Mouse (Mus musculus) mouse trophoblast stem cell (cell line): ENCODE measurements around the gene Zfp131.
"Not testable (repeated sequence)": the region's sequence is repeated elsewhere in the genome, so short reads cannot be mapped to it uniquely, and the experiment has no call there.

ENCODE experiments used
- in situ Hi-C, 2 experiments: fragments of 300-500 bp; cut with MseI, MboI; formaldehyde crosslinking; loops; 2 replicates in 1 of 2; 3 replicates in 1 of 2; pipeline ENCODE4 v1.15.1; 2025

The Zfp131 gene

GRCm38 (mm10) chr13:119790761-119791579 lies at the start of gene Zfp131:
Gene Zfp131 (minus strand): TSS chr13:119790889.
- in situ Hi-C loops: no loop called here

- in situ Hi-C loops: not testable (repeated sequence)
Observed at GRCm38 (mm10) chr13:119839982-119840381, 49.3 kb upstream of the Zfp131 start.

- in situ Hi-C loops: not testable (repeated sequence)
Observed at GRCm38 (mm10) chr13:119837719-119838337, 47.1 kb upstream of the Zfp131 start.

- in situ Hi-C loops: not testable (repeated sequence)
Observed at GRCm38 (mm10) chr13:119836324-119836811, 45.7 kb upstream of the Zfp131 start.

- in situ Hi-C loops: not testable (repeated sequence)
Observed at GRCm38 (mm10) chr13:119835320-119836056, 44.8 kb upstream of the Zfp131 start, which contains the start of gene D13Ertd608e. Gene D13Ertd608e (plus strand): TSS chr13:119836006.

- in situ Hi-C loops: not testable (repeated sequence)
Observed at GRCm38 (mm10) chr13:119830116-119830515, 39.4 kb upstream of the Zfp131 start, which contains the start of gene AF067063. Gene AF067063 (minus strand): TSS chr13:119830216.

- in situ Hi-C loops: no loop called here
Observed at GRCm38 (mm10) chr13:119817579-119818206, 27.0 kb upstream of the Zfp131 start.

- in situ Hi-C loops: no loop called here
Observed at GRCm38 (mm10) chr13:119816798-119817197, 26.1 kb upstream of the Zfp131 start.

- in situ Hi-C loops: no loop called here
Observed at GRCm38 (mm10) chr13:119810031-119810430, 19.3 kb upstream of the Zfp131 start.

- in situ Hi-C loops: no loop called here
Observed at GRCm38 (mm10) chr13:119808937-119809336, 18.2 kb upstream of the Zfp131 start.

- in situ Hi-C loops: no loop called here
Observed at GRCm38 (mm10) chr13:119797656-119798055, 7.0 kb upstream of the Zfp131 start.

GRCm38 (mm10) chr13:119792791-119793404 lies 2.2 kb upstream of the Zfp131 start:
- in situ Hi-C loops: no loop called here

- in situ Hi-C loops: no loop called here
Observed at GRCm38 (mm10) chr13:119791580-119792135, 969 bp upstream of the Zfp131 start.

GRCm38 (mm10) chr13:119789851-119790717 lies 605 bp downstream of the Zfp131 start:
- in situ Hi-C loops: no loop called here

- in situ Hi-C loops: no loop called here
Observed at GRCm38 (mm10) chr13:119783581-119783980, 7.1 kb downstream of the Zfp131 start.

- in situ Hi-C loops: no loop called here
Observed at GRCm38 (mm10) chr13:119768541-119768940, 22.1 kb downstream of the Zfp131 start.

GRCm38 (mm10) chr13:119766480-119766879 lies 24.2 kb downstream of the Zfp131 start:
- in situ Hi-C loops: no loop called here

- in situ Hi-C loops: no loop called here
Observed at GRCm38 (mm10) chr13:119756831-119757230, 33.9 kb downstream of the Zfp131 start.

GRCm38 (mm10) chr13:119755681-119756471 lies 34.8 kb downstream of the Zfp131 start, which contains the start of gene Nim1k:
Gene Nim1k (minus strand): TSS chr13:119755882.
- in situ Hi-C loops: no loop called here
